Mouse (Mus musculus): ENCODE results near the gene Osbpl2. TPM values are rescaled to one million over a fixed set of nuclear protein-coding genes. Genes with fewer than 3 reads are reported as not detected.

The Osbpl2 gene
- total and polyA plus RNA-seq, 3 experiments, result 11.4 to 15.6 (median 12.8) TPM

DNA sequence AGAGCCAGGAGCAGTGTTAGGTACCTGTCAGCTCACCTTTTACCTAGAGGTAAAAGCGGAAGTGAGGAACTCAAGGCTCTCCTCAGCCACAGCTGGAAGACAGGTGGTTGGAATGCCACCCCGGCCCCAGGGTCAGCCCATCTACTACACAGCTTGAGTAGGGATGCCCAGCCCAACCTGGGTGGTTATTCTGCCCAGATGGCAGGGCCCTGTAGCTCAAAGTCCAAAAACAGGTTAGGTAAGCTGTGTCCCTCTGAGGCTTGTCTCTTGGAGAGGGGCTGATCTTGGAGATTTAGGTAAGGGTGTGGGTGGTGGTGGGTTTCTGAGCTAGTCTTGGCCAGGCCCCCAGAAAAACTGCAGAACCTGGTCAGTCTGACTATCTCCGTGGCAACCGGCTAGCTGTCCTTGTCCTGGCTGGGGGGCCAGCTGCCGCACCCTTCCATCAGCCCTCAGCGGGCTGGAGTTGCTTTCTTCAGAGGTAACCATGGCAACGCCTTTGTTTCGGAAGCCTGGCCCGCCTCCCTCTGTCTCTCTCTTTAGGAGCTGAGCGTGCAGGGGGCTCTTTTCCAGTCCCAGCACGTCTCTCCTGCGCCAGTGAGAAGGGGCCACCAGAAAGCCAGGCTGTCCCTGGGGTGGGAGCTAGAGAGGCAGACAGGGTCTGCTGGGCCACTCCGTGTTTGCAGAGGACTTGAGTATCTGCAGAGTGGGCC is 1.5 kb upstream of the Osbpl2 start:
- H3K4me2 ChIP-seq (ENCODE audit: insufficient read depth, low read depth, poor library complexity, severe bottlenecking), result no peak overlapping the region
- H3K4me1 ChIP-seq (ENCODE audit: control insufficient read depth in 1 of 2, insufficient read depth in 2 of 2), result peaks cover 14 to 28% of the 10 kb centered on the region in 2 experiments
- H3K27ac ChIP-seq (ENCODE audit: insufficient read depth, low read depth), result no peak overlapping the region
- dilution Hi-C loops (cut with MboI; ENCODE audit: extremely low pct_ligation_motif_present, extremely low pct_unique_long_range_greater_than_20kb, low sequenced_read_pairs) (no loop called here), in situ Hi-C loops (cut with MboI; ENCODE audit: low pct_ligation_motif_present, low pct_unique_long_range_greater_than_20kb, low sequenced_read_pairs) (no loop called here)
- TF ChIP-seq ETS1 (conservative IDR thresholded peaks at IDR 0.05; ENCODE audit: low read depth, low read length), result no peak
- no peak for TF ChIP-seq MAFK (IDR thresholded peaks at IDR 0.05; ENCODE audit: insufficient replicate concordance, low read length)
- no peak for TF ChIP-seq PAX5 (IDR thresholded peaks at IDR 0.05; ENCODE audit: low read length)
- TF ChIP-seq KAT2A (IDR thresholded peaks at IDR 0.05; ENCODE audit: insufficient replicate concordance, low read length), result no peak
- TF ChIP-seq ZKSCAN1 (IDR thresholded peaks at IDR 0.05; ENCODE audit: borderline replicate concordance, low read depth, low read length), result no peak
- no peak for TF ChIP-seq NRF1 (IDR thresholded peaks at IDR 0.05; ENCODE audit: low read depth, low read length)
- no peak for TF ChIP-seq HCFC1 (IDR thresholded peaks at IDR 0.05; ENCODE audit: low read depth, low read length)
- no peak for TF ChIP-seq ZNF384 (IDR thresholded peaks at IDR 0.05; ENCODE audit: low read depth, low read length)
- no peak for TF ChIP-seq JUND (conservative IDR thresholded peaks at IDR 0.05; ENCODE audit: low read depth, low read length)
- peaks cover 0 to 3% of the 10 kb centered on the region in 2 experiments for H3K36me3 ChIP-seq (replicated peaks in 1 of 2; ENCODE audit: control insufficient read depth in 1 of 2, insufficient read depth in 1 of 2, low read length in 1 of 2)
- no peaks in the 10 kb centered on the region; the same call in 1 of the 2 replicates for H3K79me2 ChIP-seq (replicated peaks; ENCODE audit: control insufficient read depth, extremely low read depth, insufficient read depth, poor library complexity, severe bottlenecking)
- H3K4me3 ChIP-seq (replicated peaks in 1 of 3; ENCODE audit: low read depth in 2 of 3, low read length in 2 of 3, poor library complexity in 1 of 3), result no peak overlapping the region
- no peak overlapping the region for H3K9ac ChIP-seq (ENCODE audit: insufficient read depth, low read depth)
- H3K9me3 ChIP-seq (replicated peaks; ENCODE audit: low read length), result no peaks in the 10 kb centered on the region
- no peak for DNase-seq (ENCODE audit: extremely low read depth)
- H3K27me3 ChIP-seq (replicated peaks), result peaks cover 55% of the 10 kb centered on the region

DNA sequence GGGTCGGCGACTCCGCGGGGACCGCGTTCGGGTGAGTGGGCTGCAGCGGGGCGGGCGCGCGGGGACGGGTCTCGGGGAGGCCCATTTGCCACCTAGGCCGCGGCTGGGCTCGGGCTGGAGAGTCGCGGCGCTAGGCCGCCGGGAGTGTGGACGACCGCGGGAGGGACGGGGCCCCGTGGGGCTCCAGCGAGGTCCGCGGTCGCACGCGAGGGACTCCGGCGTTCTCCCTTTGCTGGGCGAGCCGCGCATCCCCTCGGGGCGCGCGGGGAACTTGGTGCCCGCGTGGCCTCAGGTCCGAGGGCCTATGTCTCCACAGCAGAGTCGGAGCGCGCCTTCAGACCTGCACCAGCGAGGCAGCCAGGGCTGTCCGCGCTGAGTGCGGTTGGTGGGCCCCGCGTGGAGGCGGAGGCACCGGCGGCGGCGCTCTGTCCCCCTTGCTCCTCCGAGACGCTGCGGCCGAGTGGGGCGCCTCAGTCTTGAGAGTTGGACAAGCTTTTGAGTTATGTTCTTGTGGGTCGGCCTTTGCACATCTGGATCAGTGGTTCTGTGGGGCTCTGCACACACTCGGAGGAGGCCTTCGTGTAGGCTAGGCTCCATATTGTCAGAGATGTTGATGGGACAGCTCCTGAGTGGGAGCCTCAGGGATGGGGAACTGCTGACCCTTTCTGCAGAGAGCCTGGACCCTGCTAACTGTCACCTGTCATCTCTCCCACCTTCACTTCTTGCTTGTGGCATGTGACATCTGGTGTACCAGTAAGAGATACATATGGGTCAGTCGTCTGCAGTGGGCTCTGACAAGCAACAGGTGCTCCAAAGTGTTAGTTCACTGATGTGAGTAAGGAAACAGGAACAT is 559 bp downstream of the Osbpl2 start:
- H3K79me2 ChIP-seq (replicated peaks; ENCODE audit: control insufficient read depth, extremely low read depth, insufficient read depth, poor library complexity, severe bottlenecking), result peaks cover 3% of the 10 kb centered on the region
- DNase-seq (ENCODE audit: extremely low read depth), result peak; percentile 19
- in situ Hi-C loops (cut with MboI; ENCODE audit: low pct_ligation_motif_present, low pct_unique_long_range_greater_than_20kb, low sequenced_read_pairs) (no loop called here), dilution Hi-C loops (cut with MboI; ENCODE audit: extremely low pct_ligation_motif_present, extremely low pct_unique_long_range_greater_than_20kb, low sequenced_read_pairs) (no loop called here)
- peak overlapping the region; percentile 69 to 94 (median 93) for H3K4me3 ChIP-seq (replicated peaks in 1 of 3; ENCODE audit: low read depth in 2 of 3, low read length in 2 of 3, poor library complexity in 1 of 3)
- H3K9ac ChIP-seq (ENCODE audit: insufficient read depth, low read depth), result peak overlapping the region; percentile 75
- peaks cover 3 to 12% of the 10 kb centered on the region in 2 experiments for H3K36me3 ChIP-seq (replicated peaks in 1 of 2; ENCODE audit: control insufficient read depth in 1 of 2, insufficient read depth in 1 of 2, low read length in 1 of 2)
- peak overlapping the region; percentile 91 for H3K4me2 ChIP-seq (ENCODE audit: insufficient read depth, low read depth, poor library complexity, severe bottlenecking)
- peak overlapping the region; percentile 5; the same call in 1 of the 2 replicates for H3K27ac ChIP-seq (ENCODE audit: insufficient read depth, low read depth)
- peaks cover 14 to 28% of the 10 kb centered on the region in 2 experiments for H3K4me1 ChIP-seq (ENCODE audit: control insufficient read depth in 1 of 2, insufficient read depth in 2 of 2)
- TF ChIP-seq MYC (IDR thresholded peaks at IDR 0.05; ENCODE audit: low read depth, low read length) (no peak), ELF1 (IDR thresholded peaks at IDR 0.05; ENCODE audit: low read depth, low read length) (no peak), RAD21 (IDR thresholded peaks at IDR 0.05; ENCODE audit: low read depth, low read length) (no peak), JUND (conservative IDR thresholded peaks at IDR 0.05; ENCODE audit: low read depth, low read length) (no peak), ZMIZ1 (IDR thresholded peaks at IDR 0.05; ENCODE audit: low read depth, low read length) (no peak), MAFK (IDR thresholded peaks at IDR 0.05; ENCODE audit: insufficient replicate concordance, low read length) (no peak), GABPA (IDR thresholded peaks at IDR 0.05; ENCODE audit: insufficient replicate concordance, low read depth, low read length) (no peak), E2F4 (IDR thresholded peaks at IDR 0.05; ENCODE audit: insufficient replicate concordance, low read depth, low read length) (no peak)
- no peaks in the 10 kb centered on the region for H3K9me3 ChIP-seq (replicated peaks; ENCODE audit: low read length)
- H3K27me3 ChIP-seq (replicated peaks), result peaks cover 36% of the 10 kb centered on the region

All from CH12.LX (cell line).